In the genomic region with DNA sequence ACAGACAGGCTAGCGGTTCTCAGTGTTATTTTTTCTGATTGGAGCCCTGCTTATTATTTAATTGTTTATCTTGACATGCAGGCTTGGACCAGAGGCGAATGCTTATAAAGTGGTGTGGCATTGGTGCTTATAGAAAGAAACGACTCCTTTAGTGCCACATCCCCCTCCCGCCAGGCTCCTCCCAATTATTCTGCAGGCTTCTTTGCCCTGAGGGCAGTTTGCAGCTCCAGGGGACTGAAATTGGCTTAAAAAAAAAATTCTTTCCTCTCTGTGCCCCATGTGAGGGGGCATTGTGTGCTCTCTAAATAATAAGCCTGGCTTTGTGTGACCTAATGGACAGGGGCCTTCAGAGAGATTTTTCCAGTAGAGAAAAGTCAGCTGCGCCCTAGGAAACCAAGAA, we compare ENCODE assay signal across 26 mouse cellular contexts.
DNase-seq lines count a peak whose midpoint lies in the region; ATAC-seq and TF ChIP-seq lines count a peak whose summit lies in the region.
"Had no signal": no experiment of that assay in that cellular context is flagged by ENCODE, and none has a peak within 500 bp of the region (broad histone marks: within the 10 kb centered on the region; RNA-seq: fewer than 3 reads in every experiment).

No protein-coding gene starts in this region.

- peak; percentile 65 for DNase-seq in forebrain, embryonic 10.5 days (ENCODE audit: extremely low spot score, low spot score)
- DNase-seq in forebrain, postnatal 0 days, result no peak
- DNase-seq in limb, embryonic 11.5 days (ENCODE audit: low spot score), result peak; percentile 36
- DNase-seq in limb, embryonic 10.5 days (ENCODE audit: low spot score), result no peak
- peak; percentile 71 for DNase-seq in Muller cell, postnatal 12 days (ENCODE audit: inconsistent ontology term)
- DNase-seq in layer of hippocampus, postnatal 36 days, result no peak
- no peak for DNase-seq in urinary bladder, adult 18-20 months (ENCODE audit: low spot score in 2 of 2)
- DNase-seq: cerebellum, adult 11-12 months; cerebellum, postnatal 10 days; gastrocnemius, postnatal 36 days; heart, adult 2 months; heart, postnatal 14 days; kidney, adult 9 months; kidney, postnatal 14 days; liver, postnatal 0 days; right cerebral cortex, postnatal 25 days; thymus, postnatal 14 days had no signal

- no peak for ATAC-seq in forebrain, postnatal 0 days
- no peak for ATAC-seq in limb, embryonic 11.5 days (ENCODE audit: insufficient number of reproducible peaks, low FRiP score, low TSS enrichment, low read depth)
- ATAC-seq in forebrain, embryonic 13.5 days, result no peak; the same call in 1 of the 2 replicates
- ATAC-seq: CD4-positive, CD25-positive, alpha-beta regulatory T cell, adult 4 months; hindbrain, embryonic 16.5 days; intestine, embryonic 16.5 days; liver, postnatal 0 days; lung, postnatal 0 days had no signal

- no peak overlapping the region for H3K4me2 ChIP-seq in forebrain, postnatal 0 days (ENCODE audit: low read depth)
- no peak overlapping the region for H3K4me2 ChIP-seq in limb, embryonic 11.5 days (ENCODE audit: low read depth, severe bottlenecking)
- H3K4me2 ChIP-seq in forebrain, embryonic 13.5 days, result no peak overlapping the region
- H3K4me2 ChIP-seq: heart, embryonic 13.5 days; limb, embryonic 12.5 days; liver, embryonic 11.5 days had no signal

- no peak overlapping the region for H3K4me3 ChIP-seq in forebrain, embryonic 10.5 days
- no peak overlapping the region for H3K4me3 ChIP-seq in forebrain, postnatal 0 days (ENCODE audit: low read depth, low read length)
- no peak overlapping the region for H3K4me3 ChIP-seq in limb, embryonic 11.5 days (ENCODE audit: low read depth, low read length)
- no peak overlapping the region for H3K4me3 ChIP-seq in limb, embryonic 10.5 days
- no peak overlapping the region for H3K4me3 ChIP-seq in forebrain, embryonic 13.5 days
- H3K4me3 ChIP-seq: heart, adult 2 months; heart, embryonic 13.5 days; limb, embryonic 12.5 days had no signal

- no peaks in the 10 kb centered on the region for H3K27me3 ChIP-seq in forebrain, embryonic 10.5 days (ENCODE audit: poor library complexity, severe bottlenecking)
- H3K27me3 ChIP-seq in forebrain, postnatal 0 days (ENCODE audit: insufficient read depth, low read length), result no peaks in the 10 kb centered on the region
- no peaks in the 10 kb centered on the region for H3K27me3 ChIP-seq in limb, embryonic 11.5 days (ENCODE audit: control insufficient read depth, insufficient read depth, low read length)
- no peaks in the 10 kb centered on the region for H3K27me3 ChIP-seq in limb, embryonic 10.5 days (ENCODE audit: low read depth, poor library complexity, severe bottlenecking)
- no peaks in the 10 kb centered on the region for H3K27me3 ChIP-seq in forebrain, embryonic 13.5 days
- H3K27me3 ChIP-seq: heart, embryonic 13.5 days; limb, embryonic 12.5 days had no signal

- no peaks in the 10 kb centered on the region for H3K9me3 ChIP-seq in forebrain, embryonic 10.5 days
- no peaks in the 10 kb centered on the region for H3K9me3 ChIP-seq in forebrain, postnatal 0 days (ENCODE audit: low read length)
- no peaks in the 10 kb centered on the region for H3K9me3 ChIP-seq in limb, embryonic 11.5 days (ENCODE audit: control insufficient read depth, low read length)
- no peaks in the 10 kb centered on the region for H3K9me3 ChIP-seq in limb, embryonic 10.5 days (replicated peaks)
- H3K9me3 ChIP-seq in forebrain, embryonic 13.5 days (replicated peaks), result no peaks in the 10 kb centered on the region

- no peaks in the 10 kb centered on the region for H3K36me3 ChIP-seq in forebrain, embryonic 10.5 days (replicated peaks)
- H3K36me3 ChIP-seq in forebrain, postnatal 0 days (ENCODE audit: insufficient read depth), result no peaks in the 10 kb centered on the region
- H3K36me3 ChIP-seq in limb, embryonic 11.5 days (ENCODE audit: control insufficient read depth, insufficient read depth, low read length), result no peaks in the 10 kb centered on the region
- no peaks in the 10 kb centered on the region for H3K36me3 ChIP-seq in limb, embryonic 10.5 days
- H3K36me3 ChIP-seq in forebrain, embryonic 13.5 days (ENCODE audit: poor library complexity, severe bottlenecking), result no peaks in the 10 kb centered on the region
- H3K36me3 ChIP-seq: heart, embryonic 13.5 days; limb, embryonic 12.5 days had no signal

- peaks cover 46% of the 10 kb centered on the region for H3K4me1 ChIP-seq in forebrain, embryonic 10.5 days
- no peaks in the 10 kb centered on the region for H3K4me1 ChIP-seq in forebrain, postnatal 0 days (ENCODE audit: insufficient read depth)
- H3K4me1 ChIP-seq in limb, embryonic 11.5 days (ENCODE audit: control insufficient read depth, insufficient read depth, low read length), result 0 out of 2 replicates have a peak, but pooled peaks cover 3% of the 10 kb centered on the region
- H3K4me1 ChIP-seq in limb, embryonic 10.5 days, result peaks cover 16% of the 10 kb centered on the region; the same call in 1 of the 2 replicates
- peaks cover 11% of the 10 kb centered on the region for H3K4me1 ChIP-seq in forebrain, embryonic 13.5 days
- H3K4me1 ChIP-seq: heart, embryonic 13.5 days had no signal

- H3K27ac ChIP-seq in forebrain, embryonic 10.5 days, result peak overlapping the region; percentile 77
- H3K27ac ChIP-seq in forebrain, postnatal 0 days (ENCODE audit: low read depth, low read length), result no peak overlapping the region
- no peak overlapping the region for H3K27ac ChIP-seq in limb, embryonic 11.5 days (replicated peaks; ENCODE audit: low read depth, low read length)
- H3K27ac ChIP-seq in limb, embryonic 10.5 days, result no peak overlapping the region
- H3K27ac ChIP-seq in forebrain, embryonic 13.5 days, result no peak overlapping the region
- H3K27ac ChIP-seq: heart, adult 2 months; heart, embryonic 13.5 days; limb, embryonic 12.5 days; macrophage had no signal

- H3K9ac ChIP-seq in forebrain, postnatal 0 days, result no peak overlapping the region
- H3K9ac ChIP-seq in limb, embryonic 11.5 days (ENCODE audit: low read length), result no peak overlapping the region
- peak overlapping the region; percentile 41; the same call in 1 of the 2 replicates for H3K9ac ChIP-seq in forebrain, embryonic 13.5 days
- H3K9ac ChIP-seq: heart, embryonic 13.5 days; limb, embryonic 12.5 days; liver, postnatal 0 days had no signal

- TF ChIP-seq CTCF in forebrain, postnatal 0 days (IDR thresholded peaks at IDR 0.05; ENCODE audit: low read depth), result no peak

- WGBS in forebrain, embryonic 10.5 days, result 27% methylated on average over 5 of the region's 5 CpGs
- 26% methylated on average over 5 of the region's 5 CpGs for WGBS in forebrain, postnatal 0 days
- WGBS in limb, embryonic 11.5 days, result 67% methylated on average over 5 of the region's 5 CpGs
- WGBS in limb, embryonic 10.5 days, result 72% methylated on average over 5 of the region's 5 CpGs
- 10% methylated on average over 5 of the region's 5 CpGs for WGBS in forebrain, embryonic 13.5 days

Comparison
In these comparisons a context has a peak if more than half of its experiments do, and no peak if none do; other contexts are left out.
1. DNase-seq: peak in forebrain, embryonic 10.5 days (single experiment), limb, embryonic 11.5 days (single experiment) and Muller cell, postnatal 12 days (single experiment); none in forebrain, postnatal 0 days (single experiment), limb, embryonic 10.5 days (single experiment), layer of hippocampus, postnatal 36 days (0 of 2) and urinary bladder, adult 18-20 months (0 of 2).